Mouse (Mus musculus) midbrain, embryonic 14.5 days (tissue): Measurements from ENCODE around the gene Ndufs2. TPM values are rescaled to one million over a fixed set of nuclear protein-coding genes. Genes with fewer than 3 reads are reported as not detected.

Experiments used
- ATAC-seq: fragments of 200-750 bp; cut with Nextera tagmentation; 2 replicates; pipeline ENCODE4 v1.8.0; 2017; ENCODE audit warnings: moderate number of reproducible peaks, moderate library complexity; ENCODE audit not compliant: low FRiP score, low TSS enrichment
- DNase-seq: peaks from one replicate; pipeline ENCODE4 v3.0.0-alpha.2; 2015
- H3K27ac ChIP-seq: fragments of 300-500 bp; sonication (generic); replicated peaks from 2 replicates; pipeline ENCODE4 v1.5.1; 2014; ENCODE audit warnings: mild to moderate bottlenecking, low read depth, low read length, moderate library complexity
- H3K27me3 ChIP-seq: fragments of 300-500 bp; sonication (generic); 2 replicates; pipeline ENCODE4 v1.6.1; 2014; ENCODE audit warnings: low read length, control low read depth, mixed read lengths; ENCODE audit not compliant: control insufficient read depth, insufficient read depth
- H3K36me3 ChIP-seq: fragments of 300-500 bp; sonication (generic); 2 replicates; pipeline ENCODE4 v1.6.1; 2014; ENCODE audit warnings: low read length, control low read depth; ENCODE audit not compliant: control insufficient read depth, insufficient read depth
- H3K4me1 ChIP-seq: fragments of 300-500 bp; sonication (generic); 2 replicates; pipeline ENCODE4 v1.6.1; 2014; ENCODE audit warnings: mild to moderate bottlenecking, antibody characterized with exemption, low read length, control low read depth; ENCODE audit not compliant: control insufficient read depth, insufficient read depth
- H3K4me2 ChIP-seq: fragments of 300-500 bp; sonication (generic); 2 replicates; pipeline ENCODE4 v1.6.1; 2014; ENCODE audit warnings: mild to moderate bottlenecking, low read length, moderate library complexity
- H3K4me3 ChIP-seq: fragments of 300-500 bp; sonication (generic); replicated peaks from 2 replicates; pipeline ENCODE4 v1.5.1; 2014; ENCODE audit warnings: low read depth, low read length
- H3K9ac ChIP-seq: fragments of 300-500 bp; sonication (generic); replicated peaks from 2 replicates; pipeline ENCODE4 v1.6.1; 2014; ENCODE audit warnings: mild to moderate bottlenecking, low read length, moderate library complexity
- H3K9me3 ChIP-seq: fragments of 300-500 bp; sonication (generic); 2 replicates; pipeline ENCODE4 v1.6.1; 2016; ENCODE audit warnings: low read length, control low read depth, mixed read lengths; ENCODE audit not compliant: control insufficient read depth
- WGBS: fragments of 180-500 bp; shearing (Covaris S2); extraction: QIAGEN DNeasy Blood & Tissue Kit; methylation state at CpG from one replicate; pipeline ENCODE4 v1.1.7; 2014; 5-methylcytosine and 5-hydroxymethylcytosine counted together
- polyA plus RNA-seq: library from polyadenylated mRNA; unstranded; fragments of >200 nt; fragmentation: Nextera tagmentation; extraction: Ambion mirVana; gene quantifications from 2 replicates; pipeline ENCODE4 v1.2.1, GENCODE M21; 2014

Gene Ndufs2
- polyA plus RNA-seq, 1 experiment from 2014 or later = 220 TPM

- Histone ChIP-seq H3K27ac (no peak overlapping the region), H3K9ac (no peak overlapping the region), H3K4me2 (no peak overlapping the region), H3K27me3 (no peaks in the 10 kb centered on the region), H3K4me1 (no peaks in the 10 kb centered on the region), H3K9me3 (no peaks in the 10 kb centered on the region), H3K36me3 (no peaks in the 10 kb centered on the region), H3K4me3 (no peak overlapping the region)
- 24% methylated on average over 4 of the region's 4 CpGs for WGBS
- ATAC-seq = no peak
- no peak for DNase-seq
These were observed 41.8 kb downstream of the Ndufs2 start for GRCm38 (mm10) chr1:171209409-171209808.

DNA sequence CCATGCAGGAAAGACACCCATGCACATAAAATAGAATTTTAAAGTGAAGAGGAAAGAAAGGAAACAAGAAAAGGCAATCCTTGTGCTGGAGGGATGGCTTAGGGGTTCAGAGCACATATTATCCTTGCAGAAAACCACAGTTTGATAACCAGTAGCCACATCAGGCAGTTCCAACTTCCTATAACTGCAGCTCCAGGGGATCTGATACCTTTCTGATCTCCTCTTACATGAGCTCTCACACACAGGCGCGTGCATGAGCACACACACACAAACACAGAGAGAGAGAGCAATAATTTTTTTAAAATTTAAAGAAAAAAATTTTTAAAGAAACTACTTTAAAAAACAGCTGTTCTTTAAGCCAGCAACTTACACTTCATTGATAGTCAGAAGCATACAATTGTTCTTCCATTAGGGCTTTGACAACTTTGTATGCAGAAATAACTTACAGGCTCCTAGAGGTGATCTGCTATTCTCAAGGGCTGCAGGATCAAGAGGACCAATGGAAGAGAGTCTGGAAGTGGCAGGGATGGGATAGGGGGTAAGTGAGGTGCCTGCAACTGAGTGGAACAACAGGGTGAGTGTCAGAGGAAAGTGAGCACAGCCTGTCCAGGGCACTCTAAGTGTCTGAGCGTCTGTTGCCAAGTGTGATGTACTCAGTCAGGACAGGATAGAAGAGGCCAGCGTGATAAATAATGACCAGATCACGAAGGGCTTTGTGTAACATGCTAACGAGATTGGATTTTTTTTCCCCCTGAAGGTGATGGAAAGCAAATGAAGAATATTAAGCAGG, 45.3 kb downstream of the Ndufs2 start:
- peak; percentile 2 for DNase-seq
- Histone ChIP-seq H3K27ac (no peak overlapping the region), H3K9ac (no peak overlapping the region), H3K9me3 (no peaks in the 10 kb centered on the region), H3K4me3 (no peak overlapping the region), H3K4me2 (no peak overlapping the region), H3K36me3 (no peaks in the 10 kb centered on the region), H3K27me3 (no peaks in the 10 kb centered on the region), H3K4me1 (no peaks in the 10 kb centered on the region)
- ATAC-seq = no peak
- WGBS = 52% methylated on average over 6 of the region's 6 CpGs

DNA sequence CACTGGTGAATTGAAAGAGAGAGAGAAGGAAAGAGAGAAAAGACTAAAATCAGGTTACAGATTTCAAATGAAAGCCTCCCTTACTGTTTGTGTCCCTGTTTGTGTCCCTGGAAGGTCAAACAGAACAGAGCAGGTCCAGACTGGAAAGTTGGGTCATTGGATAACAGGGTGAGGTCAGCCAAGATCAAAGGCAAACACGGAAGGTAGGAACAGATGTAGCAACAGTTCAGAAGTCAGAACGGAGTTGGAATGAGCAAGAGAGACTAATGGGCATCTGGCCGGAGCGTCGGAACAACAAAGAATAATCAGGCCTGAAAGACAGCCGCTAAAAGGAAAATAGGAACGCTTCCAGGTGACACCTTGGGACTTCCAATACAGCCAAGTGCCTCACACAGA, 46.9 kb downstream of the Ndufs2 start:
- Histone ChIP-seq H3K27ac (no peak overlapping the region), H3K36me3 (no peaks in the 10 kb centered on the region), H3K9me3 (no peaks in the 10 kb centered on the region), H3K4me2 (no peak overlapping the region), H3K4me1 (no peaks in the 10 kb centered on the region), H3K27me3 (no peaks in the 10 kb centered on the region), H3K9ac (no peak overlapping the region), H3K4me3 (no peak overlapping the region)
- WGBS = 72% methylated on average over 7 of the region's 7 CpGs
- DNase-seq (no peak), ATAC-seq (no peak)

GRCm38 (mm10) chr1:171203471-171204248, 47.5 kb downstream of the Ndufs2 start:
- H3K4me1 ChIP-seq = no peaks in the 10 kb centered on the region
- no peak overlapping the region for H3K4me3 ChIP-seq
- ATAC-seq = no peak
- DNase-seq = no peak
- H3K9me3 ChIP-seq = no peaks in the 10 kb centered on the region
- no peaks in the 10 kb centered on the region for H3K27me3 ChIP-seq
- 56% methylated on average over 10 of the region's 11 CpGs for WGBS
- no peak overlapping the region for H3K9ac ChIP-seq
- H3K27ac ChIP-seq = no peak overlapping the region
- H3K4me2 ChIP-seq = no peak overlapping the region
- no peaks in the 10 kb centered on the region for H3K36me3 ChIP-seq

- Histone ChIP-seq H3K27me3 (peaks cover 11% of the 10 kb centered on the region), H3K36me3 (no peaks in the 10 kb centered on the region), H3K4me2 (no peak overlapping the region), H3K4me1 (peaks cover 6% of the 10 kb centered on the region; the same call in 1 of the 2 replicates), H3K9me3 (no peaks in the 10 kb centered on the region), H3K27ac (no peak overlapping the region), H3K4me3 (no peak overlapping the region), H3K9ac (no peak overlapping the region)
- DNase-seq = no peak
- 97% methylated on average over 1 of the region's 1 CpGs for WGBS
- no peak for ATAC-seq
These were observed 50.4 kb downstream of the Ndufs2 start for GRCm38 (mm10) chr1:171200769-171201168.

DNA sequence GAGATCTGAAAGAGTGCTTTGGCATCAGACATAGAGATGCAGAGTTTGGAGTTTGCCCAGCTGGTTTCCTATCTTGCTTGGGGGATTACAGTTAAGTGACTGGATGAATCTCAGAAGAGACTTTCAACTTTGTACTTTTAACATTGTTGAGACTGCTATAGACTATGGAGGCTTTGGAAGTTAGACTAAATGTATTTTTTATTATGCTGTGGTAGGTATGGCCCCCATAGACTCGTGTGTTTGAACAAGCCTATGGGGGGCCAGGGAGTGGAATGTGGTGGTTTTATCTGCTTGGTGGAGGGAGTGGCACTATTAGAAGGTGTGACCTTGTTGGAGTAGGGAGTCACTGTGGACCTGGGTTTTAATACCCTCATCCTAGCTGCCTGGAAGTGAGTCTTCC, 51.7 kb downstream of the Ndufs2 start:
- Histone ChIP-seq H3K9ac (no peak overlapping the region), H3K27ac (no peak overlapping the region), H3K4me3 (no peak overlapping the region), H3K4me2 (no peak overlapping the region), H3K27me3 (peaks cover 17% of the 10 kb centered on the region), H3K9me3 (no peaks in the 10 kb centered on the region), H3K36me3 (no peaks in the 10 kb centered on the region), H3K4me1 (peaks cover 13% of the 10 kb centered on the region)
- DNase-seq (no peak), ATAC-seq (no peak)
- WGBS = 76% methylated on average over 1 of the region's 1 CpGs

DNA sequence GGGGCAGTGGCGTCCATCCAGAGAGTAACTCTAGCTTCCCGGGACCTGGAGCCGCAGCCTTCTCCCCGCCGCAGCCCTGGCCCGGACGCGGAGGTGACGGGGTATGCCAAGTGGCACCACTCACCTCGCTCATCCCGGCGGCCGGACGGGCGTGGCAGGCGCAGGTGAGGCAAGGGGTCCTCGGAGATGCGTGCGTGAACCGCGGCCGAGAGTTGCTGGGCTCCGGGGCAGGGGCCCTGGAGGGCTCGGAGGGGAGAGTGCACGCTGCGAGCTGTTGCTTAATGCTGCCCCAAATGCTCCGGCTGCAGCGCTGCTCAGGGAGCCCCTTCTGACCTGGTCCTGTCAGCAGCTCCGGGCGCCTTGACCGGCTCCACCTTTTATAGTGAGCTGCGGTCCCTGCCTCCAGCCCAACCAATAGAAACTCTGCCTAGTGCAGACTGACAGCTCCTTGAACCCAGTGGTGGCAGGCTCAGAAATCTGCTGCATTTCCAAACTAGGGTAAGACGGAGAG, 55.2 kb downstream of the Ndufs2 start, which contains the start of gene Pcp4l1:
TSS of gene Pcp4l1 (minus strand) at position 382 of the 511 bp plus-strand sequence.
- DNase-seq (peak; percentile 76), ATAC-seq (peak; percentile 71)
- Histone ChIP-seq H3K27me3 (peaks cover 17% of the 10 kb centered on the region), H3K9me3 (no peaks in the 10 kb centered on the region), H3K4me1 (peaks cover 36% of the 10 kb centered on the region), H3K27ac (no peak within 1 kb of the TSS), H3K4me3 (peak within 1 kb of the TSS; percentile 63), H3K4me2 (peak within 1 kb of the TSS; percentile 97), H3K9ac (peak within 1 kb of the TSS; percentile 57), H3K36me3 (no peaks in the 10 kb centered on the region)
- WGBS = 0% methylated on average over 33 of the region's 33 CpGs

GRCm38 (mm10) chr1:171195046-171195822, 56.0 kb downstream of the Ndufs2 start:
- no peaks in the 10 kb centered on the region for H3K9me3 ChIP-seq
- WGBS = 4% methylated on average over 20 of the region's 20 CpGs
- peak overlapping the region; percentile 97 for H3K4me2 ChIP-seq
- H3K36me3 ChIP-seq = no peaks in the 10 kb centered on the region
- peak overlapping the region; percentile 63 for H3K4me3 ChIP-seq
- ATAC-seq = no peak
- peaks cover 17% of the 10 kb centered on the region for H3K27me3 ChIP-seq
- no peak overlapping the region for H3K27ac ChIP-seq
- peak overlapping the region; percentile 57; the same call in 1 of the 2 replicates for H3K9ac ChIP-seq
- peaks cover 36% of the 10 kb centered on the region for H3K4me1 ChIP-seq
- peak; percentile 55 for DNase-seq
